Mouse (Mus musculus): ENCODE measurements at regions not wholly inside any gene's neighbourhood (a gene's known extent, or its start where the extent isn't known, plus 50 kb on each side); places are given as distances from the start of the nearest gene placed in this dataset.
A peak's percentile ranks its signal among the peaks of the same experiment; 100 is the strongest.

DNA sequence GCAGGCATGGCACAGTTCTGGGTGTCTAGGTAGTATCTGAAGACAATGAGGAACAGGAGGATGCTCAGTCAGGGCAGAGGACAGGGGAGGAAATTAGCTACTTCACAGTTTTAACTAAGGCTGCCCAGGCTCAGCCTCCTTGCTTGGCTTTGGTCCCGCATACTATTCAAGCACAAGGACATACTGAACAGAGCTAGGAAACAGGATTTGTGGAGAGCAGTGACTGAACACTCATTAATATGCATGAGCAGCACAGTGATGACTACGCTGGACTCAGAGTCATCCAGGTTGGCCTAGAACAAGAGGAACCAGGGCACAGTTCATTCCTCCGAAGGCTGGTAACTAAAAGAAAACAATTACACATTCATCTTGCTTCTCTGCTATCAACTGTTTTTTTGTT lies 443.1 kb downstream of the Plcl1 start:
- H3K27ac ChIP-seq (ENCODE audit: insufficient read depth, low read length) = no peak overlapping the region
- H3K4me1 ChIP-seq (ENCODE audit: control insufficient read depth, insufficient read depth, low read length) = no peaks in the 10 kb centered on the region
- TF ChIP-seq CTCF (IDR thresholded peaks at IDR 0.05; ENCODE audit: borderline replicate concordance, insufficient read depth, low read length) (no peak), POLR2A (IDR thresholded peaks at IDR 0.05; ENCODE audit: low read depth, low read length) (no peak)
- no peak overlapping the region for H3K4me3 ChIP-seq (ENCODE audit: insufficient read depth, low read length)

GRCm38 (mm10) chr1:55852354-55852753 lies 446.6 kb downstream of the Plcl1 start:
- TF ChIP-seq POLR2A (IDR thresholded peaks at IDR 0.05; ENCODE audit: low read depth, low read length) = no peak
- no peak for TF ChIP-seq CTCF (IDR thresholded peaks at IDR 0.05; ENCODE audit: borderline replicate concordance, insufficient read depth, low read length)
- H3K27ac ChIP-seq (ENCODE audit: insufficient read depth, low read length) = no peak overlapping the region
- H3K4me1 ChIP-seq (ENCODE audit: control insufficient read depth, insufficient read depth, low read length) = peaks cover 4% of the 10 kb centered on the region; the same call in 1 of the 2 replicates
- H3K4me3 ChIP-seq (ENCODE audit: insufficient read depth, low read length) = no peak overlapping the region

DNA sequence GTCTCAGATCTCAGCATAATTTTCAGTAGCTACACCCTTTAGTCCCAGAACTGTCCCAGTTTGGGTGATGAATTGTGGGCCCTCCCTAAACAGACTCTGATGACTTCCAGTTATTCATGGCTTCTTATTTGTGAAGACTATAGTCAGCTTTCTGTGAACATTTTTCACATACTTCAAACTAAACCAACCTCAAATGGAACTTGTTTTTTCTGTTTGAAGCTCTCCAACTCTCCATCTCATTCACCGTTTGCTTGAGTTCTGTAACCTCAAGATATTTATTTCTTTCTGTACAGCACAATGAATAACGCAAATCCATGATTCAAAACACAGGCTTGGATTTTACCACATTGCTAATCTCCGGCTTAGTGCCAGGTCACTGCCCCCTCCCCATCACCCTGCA lies 453.4 kb downstream of the Plcl1 start:
- Histone ChIP-seq H3K4me1 (ENCODE audit: control insufficient read depth, insufficient read depth, low read length) (peaks cover 6% of the 10 kb centered on the region; the same call in 1 of the 2 replicates), H3K4me3 (ENCODE audit: insufficient read depth, low read length) (no peak overlapping the region), H3K27ac (ENCODE audit: insufficient read depth, low read length) (no peak overlapping the region)
- TF ChIP-seq CTCF (IDR thresholded peaks at IDR 0.05; ENCODE audit: borderline replicate concordance, insufficient read depth, low read length) (no peak), POLR2A (IDR thresholded peaks at IDR 0.05; ENCODE audit: low read depth, low read length) (no peak)

DNA sequence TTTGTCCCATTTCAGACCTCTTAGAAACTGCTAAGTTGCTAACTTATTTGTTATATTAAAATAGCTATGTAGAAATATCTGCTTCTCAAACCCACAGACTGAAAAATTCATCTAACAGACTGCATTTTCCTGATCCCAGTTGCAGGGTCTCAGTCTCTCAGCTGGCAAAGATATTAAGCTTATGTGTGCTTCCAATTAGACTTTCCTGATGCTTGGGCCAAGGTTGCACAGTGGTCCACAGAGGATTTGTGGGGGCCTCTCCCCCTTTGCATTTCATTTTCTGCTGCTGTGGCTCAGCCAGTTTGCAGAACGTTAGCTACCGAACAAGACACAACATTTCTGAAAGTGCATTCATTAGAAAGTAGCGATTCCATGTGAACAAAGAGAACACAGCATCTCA lies 457.4 kb downstream of the Plcl1 start:
- TF ChIP-seq POLR2A (IDR thresholded peaks at IDR 0.05; ENCODE audit: low read depth, low read length) (no peak), CTCF (IDR thresholded peaks at IDR 0.05; ENCODE audit: borderline replicate concordance, insufficient read depth, low read length) (no peak)
- Histone ChIP-seq H3K4me3 (ENCODE audit: insufficient read depth, low read length) (no peak overlapping the region), H3K4me1 (ENCODE audit: control insufficient read depth, insufficient read depth, low read length) (peaks cover 6% of the 10 kb centered on the region; the same call in 1 of the 2 replicates), H3K27ac (ENCODE audit: insufficient read depth, low read length) (peak overlapping the region; percentile 49; the same call in 1 of the 2 replicates)

DNA sequence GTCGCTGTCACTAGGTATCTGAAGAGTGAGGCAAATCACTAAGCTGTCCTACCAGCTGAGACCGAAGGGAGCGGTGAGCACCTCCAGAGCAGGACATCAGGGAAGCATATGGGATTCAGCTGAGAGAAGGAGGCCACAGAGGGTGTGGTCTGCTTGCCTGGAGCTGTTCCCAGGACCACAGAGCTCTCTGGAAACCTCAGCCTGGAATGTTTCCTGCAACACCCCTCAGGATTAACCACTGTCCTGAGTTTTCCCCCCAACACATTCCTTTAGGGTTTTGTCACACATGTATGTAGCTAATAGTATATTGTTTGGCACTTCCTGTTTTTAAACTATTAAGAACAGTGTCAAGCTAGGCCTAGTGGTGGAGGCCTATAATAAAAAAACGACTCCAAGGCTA lies 459.6 kb downstream of the Plcl1 start:
- TF ChIP-seq CTCF (IDR thresholded peaks at IDR 0.05; ENCODE audit: borderline replicate concordance, insufficient read depth, low read length) = no peak
- Histone ChIP-seq H3K27ac (ENCODE audit: insufficient read depth, low read length) (peak overlapping the region; percentile 65), H3K4me1 (ENCODE audit: control insufficient read depth, insufficient read depth, low read length) (peaks cover 6% of the 10 kb centered on the region; the same call in 1 of the 2 replicates), H3K4me3 (ENCODE audit: insufficient read depth, low read length) (no peak overlapping the region)

DNA sequence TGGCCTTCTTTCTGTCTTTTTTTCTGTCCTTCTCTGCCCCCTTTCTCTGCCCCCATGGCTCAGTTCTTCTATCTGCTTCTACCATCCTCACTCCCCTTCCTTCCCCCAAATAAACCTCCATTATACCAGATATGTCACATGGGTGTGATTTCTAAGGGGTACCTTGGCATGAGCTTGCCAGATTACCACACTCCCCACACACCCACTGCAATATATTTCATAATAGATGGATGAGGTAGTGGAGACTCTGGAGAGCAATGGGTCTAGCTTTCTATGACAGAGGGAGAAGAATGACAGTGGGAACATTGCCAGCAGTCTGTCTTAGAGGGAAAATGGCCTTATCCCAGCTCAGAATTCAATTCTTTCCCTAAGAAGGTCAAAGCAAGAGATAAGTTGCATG lies 461.0 kb downstream of the Plcl1 start:
- H3K4me3 ChIP-seq (ENCODE audit: insufficient read depth, low read length) = no peak overlapping the region
- peaks cover 6% of the 10 kb centered on the region; the same call in 1 of the 2 replicates for H3K4me1 ChIP-seq (ENCODE audit: control insufficient read depth, insufficient read depth, low read length)
- TF ChIP-seq POLR2A (IDR thresholded peaks at IDR 0.05; ENCODE audit: low read depth, low read length) (no peak), CTCF (IDR thresholded peaks at IDR 0.05; ENCODE audit: borderline replicate concordance, insufficient read depth, low read length) (no peak)
- no peak overlapping the region for H3K27ac ChIP-seq (ENCODE audit: insufficient read depth, low read length)

GRCm38 (mm10) chr1:55873583-55873982 lies 467.9 kb downstream of the Plcl1 start:
- H3K4me1 ChIP-seq (ENCODE audit: control insufficient read depth, insufficient read depth, low read length) = no peaks in the 10 kb centered on the region; the same call in 1 of the 2 replicates
- H3K27ac ChIP-seq (ENCODE audit: insufficient read depth, low read length) = no peak overlapping the region
- no peak overlapping the region for H3K4me3 ChIP-seq (ENCODE audit: insufficient read depth, low read length)
- TF ChIP-seq CTCF (IDR thresholded peaks at IDR 0.05; ENCODE audit: borderline replicate concordance, insufficient read depth, low read length) (no peak), POLR2A (IDR thresholded peaks at IDR 0.05; ENCODE audit: low read depth, low read length) (no peak)

DNA sequence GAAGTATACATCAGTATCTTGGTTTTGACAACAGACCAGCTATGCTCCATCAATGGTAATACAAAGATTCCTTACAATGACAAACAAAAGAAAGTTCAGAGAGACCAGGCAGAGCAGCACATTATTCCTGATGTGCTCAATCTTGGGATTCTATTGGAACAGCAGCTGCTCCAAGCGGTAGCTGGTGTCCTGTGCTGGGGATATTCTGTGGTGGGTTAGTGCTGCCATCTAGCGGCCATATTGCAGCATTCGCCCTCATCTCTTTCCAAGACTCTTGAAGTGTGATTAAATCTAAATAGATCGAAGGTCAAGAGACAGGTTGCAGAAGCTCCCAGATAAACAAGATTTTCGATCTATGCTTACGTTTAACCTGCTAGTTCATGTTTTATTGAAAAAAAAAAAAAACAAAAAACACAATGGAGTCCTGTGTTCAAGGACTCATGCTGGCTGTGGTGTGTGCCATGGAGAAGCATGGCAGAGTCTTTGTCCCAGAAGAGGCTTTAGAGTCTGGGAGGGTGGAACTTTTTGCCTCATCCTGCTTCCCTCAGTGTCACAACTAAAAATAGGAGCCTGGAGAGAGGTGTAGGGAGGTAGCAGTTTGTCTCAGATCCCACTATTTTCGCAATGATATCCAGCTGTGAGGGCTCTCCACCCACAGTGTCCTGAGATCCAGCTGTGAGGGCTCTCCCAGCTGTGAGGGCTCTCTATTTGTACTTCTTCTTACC lies 468.6 kb downstream of the Plcl1 start:
- no peak overlapping the region for H3K4me3 ChIP-seq (ENCODE audit: insufficient read depth, low read length)
- H3K27ac ChIP-seq (ENCODE audit: insufficient read depth, low read length) = no peak overlapping the region
- no peaks in the 10 kb centered on the region; the same call in 1 of the 2 replicates for H3K4me1 ChIP-seq (ENCODE audit: control insufficient read depth, insufficient read depth, low read length)
- TF ChIP-seq POLR2A (IDR thresholded peaks at IDR 0.05; ENCODE audit: low read depth, low read length) = no peak
- peak; percentile 66; the same call in 1 of the 2 replicates for TF ChIP-seq CTCF (IDR thresholded peaks at IDR 0.05; ENCODE audit: borderline replicate concordance, insufficient read depth, low read length)

DNA sequence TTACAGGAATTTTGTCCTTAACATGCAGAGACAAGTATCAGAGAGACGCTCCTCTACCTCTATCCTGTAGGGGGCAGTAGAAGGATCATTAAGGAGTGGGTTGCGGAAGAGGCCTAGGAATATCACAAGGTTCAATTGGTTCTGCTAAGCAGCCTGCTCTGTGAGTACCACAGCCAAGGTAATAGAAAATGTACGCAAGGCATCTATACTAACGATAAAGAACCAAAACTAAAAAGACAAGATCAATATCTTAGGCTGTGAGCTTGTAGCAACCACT lies 469.1 kb downstream of the Plcl1 start:
- H3K4me1 ChIP-seq (ENCODE audit: control insufficient read depth, insufficient read depth, low read length) = no peaks in the 10 kb centered on the region; the same call in 1 of the 2 replicates
- no peak overlapping the region for H3K27ac ChIP-seq (ENCODE audit: insufficient read depth, low read length)
- no peak overlapping the region for H3K4me3 ChIP-seq (ENCODE audit: insufficient read depth, low read length)
- TF ChIP-seq CTCF (IDR thresholded peaks at IDR 0.05; ENCODE audit: borderline replicate concordance, insufficient read depth, low read length) = no peak
- TF ChIP-seq POLR2A (IDR thresholded peaks at IDR 0.05; ENCODE audit: low read depth, low read length) = no peak

GRCm38 (mm10) chr1:55884576-55884975 lies 478.9 kb downstream of the Plcl1 start:
- TF ChIP-seq POLR2A (IDR thresholded peaks at IDR 0.05; ENCODE audit: low read depth, low read length) = no peak
- no peak for TF ChIP-seq CTCF (IDR thresholded peaks at IDR 0.05; ENCODE audit: borderline replicate concordance, insufficient read depth, low read length)
- H3K4me3 ChIP-seq (ENCODE audit: insufficient read depth, low read length) = no peak overlapping the region
- no peaks in the 10 kb centered on the region for H3K4me1 ChIP-seq (ENCODE audit: control insufficient read depth, insufficient read depth, low read length)
- no peak overlapping the region for H3K27ac ChIP-seq (ENCODE audit: insufficient read depth, low read length)

All from embryonic fibroblast, embryonic 13.5 days (primary cell).